Mouse (Mus musculus) stomach, embryonic 14.5 days (tissue): ENCODE measurements around the gene Klhdc8b. TPM values are rescaled to one million over a fixed set of nuclear protein-coding genes. Genes with fewer than 3 reads are reported as not detected.

Experiments used
- ATAC-seq: fragments of 200-750 bp; cut with Nextera tagmentation; 2 replicates; pipeline ENCODE4 v1.8.0; 2017; ENCODE audit warnings: low read depth, moderate TSS enrichment; ENCODE audit not compliant: insufficient number of reproducible peaks, insufficient read depth, low FRiP score
- H3K27ac ChIP-seq: fragments of 300-500 bp; sonication (generic); 2 replicates; pipeline ENCODE4 v1.5.1; 2014; ENCODE audit warnings: mild to moderate bottlenecking, low read length, moderate library complexity, mixed read lengths
- H3K27me3 ChIP-seq: fragments of 300-500 bp; sonication (generic); 2 replicates; pipeline ENCODE4 v1.6.1; 2014; ENCODE audit warnings: low read length, control low read depth, mixed read lengths; ENCODE audit not compliant: control insufficient read depth, insufficient read depth
- H3K36me3 ChIP-seq: fragments of 300-500 bp; sonication (generic); 2 replicates; pipeline ENCODE4 v1.6.1; 2014; ENCODE audit warnings: mild to moderate bottlenecking, control low read depth, low read length, moderate library complexity, mixed read lengths; ENCODE audit not compliant: control insufficient read depth, insufficient read depth
- H3K4me1 ChIP-seq: fragments of 300-500 bp; sonication (generic); 2 replicates; pipeline ENCODE4 v1.6.1; 2014; ENCODE audit warnings: low read length, control low read depth, mixed read lengths; ENCODE audit not compliant: control insufficient read depth, insufficient read depth
- H3K4me2 ChIP-seq: fragments of 300-500 bp; sonication (generic); replicated peaks from 2 replicates; pipeline ENCODE4 v1.6.1; 2014; ENCODE audit warnings: low read depth, low read length, control low read depth
- H3K4me3 ChIP-seq: fragments of 300-500 bp; sonication (generic); 2 replicates; pipeline ENCODE4 v1.5.1; 2014; ENCODE audit warnings: low read depth, low read length, control low read depth
- H3K9ac ChIP-seq: fragments of 300-500 bp; sonication (generic); replicated peaks from 2 replicates; pipeline ENCODE4 v1.6.1; 2014; ENCODE audit warnings: low read depth, mild to moderate bottlenecking, control low read depth, low read length, moderate library complexity, mixed read lengths
- H3K9me3 ChIP-seq: fragments of 300-500 bp; sonication (generic); 2 replicates; pipeline ENCODE4 v1.6.1; 2016; ENCODE audit warnings: low read depth, low read length, control low read depth; ENCODE audit not compliant: control insufficient read depth
- WGBS: fragments of 180-500 bp; shearing (Covaris S2); extraction: QIAGEN DNeasy Blood & Tissue Kit; methylation state at CpG from one replicate; pipeline ENCODE4 v1.1.7; 2014; 5-methylcytosine and 5-hydroxymethylcytosine counted together
- polyA plus RNA-seq: library from polyadenylated mRNA; unstranded; fragments of >200 nt; fragmentation: Nextera tagmentation; extraction: Ambion mirVana; gene quantifications from 2 replicates; pipeline ENCODE4 v1.2.1, GENCODE M21; 2014

The Klhdc8b gene
- polyA plus RNA-seq, 1 experiment from 2014 or later = 64.9 TPM

- H3K9ac ChIP-seq = peak within 1 kb of the TSS; percentile 90
- H3K4me1 ChIP-seq = peaks cover 18% of the 10 kb centered on the region; the same call in 1 of the 2 replicates
- peak within 1 kb of the TSS; percentile 96 for H3K27ac ChIP-seq
- H3K27me3 ChIP-seq = no peaks in the 10 kb centered on the region
- H3K4me3 ChIP-seq = peak within 1 kb of the TSS; percentile 94
- H3K4me2 ChIP-seq = peak within 1 kb of the TSS; percentile 68
- H3K9me3 ChIP-seq = no peaks in the 10 kb centered on the region
- under 1% methylated on average over 49 of the region's 52 CpGs for WGBS
- peaks cover 23% of the 10 kb centered on the region for H3K36me3 ChIP-seq
- ATAC-seq = peak; percentile 71
These were observed 832 bp downstream of the Klhdc8b start, which contains the start of gene Ccdc71 for GRCm38 (mm10) chr9:108460319-108461178. Ccdc71 (plus strand) TSS chr9:108460527.

- no peaks in the 10 kb centered on the region for H3K9me3 ChIP-seq
- H3K4me3 ChIP-seq = peak overlapping the region; percentile 94
- H3K4me2 ChIP-seq = peak overlapping the region; percentile 68
- H3K9ac ChIP-seq = no peak overlapping the region
- 71% methylated on average over 1 of the region's 1 CpGs for WGBS
- H3K36me3 ChIP-seq = peaks cover 17% of the 10 kb centered on the region
- ATAC-seq = 0 out of 2 replicates have a peak, but pooled peaks have one; percentile 1
- H3K27me3 ChIP-seq = no peaks in the 10 kb centered on the region
- 0 out of 2 replicates have a peak overlapping the region, but pooled peaks have one; percentile 96 for H3K27ac ChIP-seq
- H3K4me1 ChIP-seq = peaks cover 18% of the 10 kb centered on the region; the same call in 1 of the 2 replicates
These were observed 1.5 kb downstream of the Klhdc8b start for GRCm38 (mm10) chr9:108459939-108460318.

- H3K36me3 ChIP-seq = no peaks in the 10 kb centered on the region
- no peak overlapping the region for H3K4me3 ChIP-seq
- no peak overlapping the region for H3K4me2 ChIP-seq
- no peaks in the 10 kb centered on the region for H3K27me3 ChIP-seq
- no peak overlapping the region for H3K9ac ChIP-seq
- no peak overlapping the region for H3K27ac ChIP-seq
- ATAC-seq = no peak
- WGBS = 88% methylated on average over 10 of the region's 10 CpGs
- H3K9me3 ChIP-seq = no peaks in the 10 kb centered on the region
- H3K4me1 ChIP-seq = peaks cover 14% of the 10 kb centered on the region; the same call in 1 of the 2 replicates
These were observed 4.4 kb downstream of the Klhdc8b start for GRCm38 (mm10) chr9:108456953-108457352.

GRCm38 (mm10) chr9:108455747-108456571 lies 5.4 kb downstream of the Klhdc8b start:
- Histone ChIP-seq H3K4me2 (no peak overlapping the region), H3K9me3 (no peaks in the 10 kb centered on the region), H3K4me3 (no peak overlapping the region), H3K36me3 (no peaks in the 10 kb centered on the region), H3K9ac (no peak overlapping the region), H3K27ac (no peak overlapping the region), H3K27me3 (no peaks in the 10 kb centered on the region), H3K4me1 (peaks cover 13% of the 10 kb centered on the region)
- 68% methylated on average over 12 of the region's 12 CpGs for WGBS
- ATAC-seq = no peak

GRCm38 (mm10) chr9:108454429-108454828 lies 7.0 kb downstream of the Klhdc8b start:
- 90% methylated on average over 6 of the region's 6 CpGs for WGBS
- no peak overlapping the region for H3K27ac ChIP-seq
- ATAC-seq = no peak
- peaks cover 28% of the 10 kb centered on the region for H3K4me1 ChIP-seq
- no peaks in the 10 kb centered on the region for H3K36me3 ChIP-seq
- H3K9me3 ChIP-seq = no peaks in the 10 kb centered on the region
- no peaks in the 10 kb centered on the region for H3K27me3 ChIP-seq
- no peak overlapping the region for H3K9ac ChIP-seq
- H3K4me3 ChIP-seq = no peak overlapping the region
- H3K4me2 ChIP-seq = no peak overlapping the region

- 57% methylated on average over 4 of the region's 4 CpGs for WGBS
- peak overlapping the region; percentile 84 for H3K27ac ChIP-seq
- H3K9me3 ChIP-seq = no peaks in the 10 kb centered on the region
- peak overlapping the region; percentile 52 for H3K4me2 ChIP-seq
- H3K36me3 ChIP-seq = peaks cover 3% of the 10 kb centered on the region; the same call in 1 of the 2 replicates
- no peaks in the 10 kb centered on the region for H3K27me3 ChIP-seq
- no peak for ATAC-seq
- H3K9ac ChIP-seq = no peak overlapping the region
- H3K4me1 ChIP-seq = peaks cover 30% of the 10 kb centered on the region
- H3K4me3 ChIP-seq = peak overlapping the region; percentile 50
These were observed 7.9 kb downstream of the Klhdc8b start for GRCm38 (mm10) chr9:108453458-108453857.

GRCm38 (mm10) chr9:108452911-108453310 lies 8.5 kb downstream of the Klhdc8b start:
- H3K9me3 ChIP-seq = no peaks in the 10 kb centered on the region
- 30% methylated on average over 6 of the region's 6 CpGs for WGBS
- peak; percentile 14; the same call in 1 of the 2 replicates for ATAC-seq
- H3K4me2 ChIP-seq = peak overlapping the region; percentile 52
- H3K4me1 ChIP-seq = peaks cover 30% of the 10 kb centered on the region
- peak overlapping the region; percentile 50 for H3K4me3 ChIP-seq
- peaks cover 7% of the 10 kb centered on the region; the same call in 1 of the 2 replicates for H3K36me3 ChIP-seq
- peak overlapping the region; percentile 84 for H3K27ac ChIP-seq
- H3K27me3 ChIP-seq = no peaks in the 10 kb centered on the region
- peak overlapping the region; percentile 31 for H3K9ac ChIP-seq

- H3K27ac ChIP-seq = peak overlapping the region; percentile 84
- no peaks in the 10 kb centered on the region for H3K9me3 ChIP-seq
- peaks cover 7% of the 10 kb centered on the region; the same call in 1 of the 2 replicates for H3K36me3 ChIP-seq
- H3K9ac ChIP-seq = peak overlapping the region; percentile 31
- peaks cover 30% of the 10 kb centered on the region for H3K4me1 ChIP-seq
- peak overlapping the region; percentile 50 for H3K4me3 ChIP-seq
- WGBS = 1% methylated on average over 40 of the region's 40 CpGs
- no peaks in the 10 kb centered on the region for H3K27me3 ChIP-seq
- ATAC-seq = peak; percentile 86
- peak overlapping the region; percentile 52 for H3K4me2 ChIP-seq
These were observed 9.0 kb downstream of the Klhdc8b start for GRCm38 (mm10) chr9:108452291-108452906.
